Mouse (Mus musculus) heart, postnatal 0 days (tissue): ENCODE data around the gene Taldo1. TPM values are rescaled to one million over a fixed set of nuclear protein-coding genes. Genes with fewer than 3 reads are reported as not detected.
"Not testable (repeated sequence)": the region's sequence is repeated elsewhere in the genome, so short reads cannot be mapped to it uniquely, and the experiment has no call there.

Experiments used
- ATAC-seq: fragments of 200-750 bp; cut with Nextera tagmentation; 2 replicates; pipeline ENCODE4 v1.8.0; 2017; ENCODE audit warnings: low read depth, moderate number of reproducible peaks, moderate library complexity; ENCODE audit not compliant: insufficient read depth
- DNase-seq: peaks from one replicate; pipeline ENCODE4 v3.0.0-alpha.2; 2016; ENCODE audit warnings: low spot score
- H3K27ac ChIP-seq: fragments of 300-500 bp; sonication (generic); 2 replicates; pipeline ENCODE4 v1.5.1; 2014; ENCODE audit warnings: low read depth, mild to moderate bottlenecking
- H3K27me3 ChIP-seq: fragments of 300-500 bp; sonication (generic); 2 replicates; pipeline ENCODE4 v1.6.1; 2014; ENCODE audit warnings: low read length, mixed read lengths; ENCODE audit not compliant: control insufficient read depth, insufficient read depth
- H3K36me3 ChIP-seq: fragments of 300-500 bp; sonication (generic); replicated peaks from 2 replicates; pipeline ENCODE4 v1.6.1; 2014; ENCODE audit warnings: low read length, mixed read lengths; ENCODE audit not compliant: control insufficient read depth, insufficient read depth
- H3K4me1 ChIP-seq: fragments of 300-500 bp; sonication (generic); 2 replicates; pipeline ENCODE4 v1.6.1; 2014; ENCODE audit warnings: antibody characterized with exemption; ENCODE audit not compliant: control insufficient read depth, insufficient read depth
- H3K4me2 ChIP-seq: fragments of 300-500 bp; sonication (generic); 2 replicates; pipeline ENCODE4 v1.6.1; 2014; ENCODE audit warnings: low read depth, mild to moderate bottlenecking, low read length, moderate library complexity
- H3K4me3 ChIP-seq: fragments of 300-500 bp; sonication (generic); 2 replicates; pipeline ENCODE4 v1.5.1; 2014; ENCODE audit warnings: low read depth, low read length
- H3K9ac ChIP-seq: fragments of 300-500 bp; sonication (generic); replicated peaks from 2 replicates; pipeline ENCODE4 v1.6.1; 2014; ENCODE audit warnings: low read depth, low read length, mixed read lengths
- H3K9me3 ChIP-seq: fragments of 300-500 bp; sonication (generic); replicated peaks from 2 replicates; pipeline ENCODE4 v1.6.1; 2016; ENCODE audit warnings: low read length; ENCODE audit not compliant: control insufficient read depth
- CTCF ChIP-seq: IDR thresholded peaks from 2 replicates; pipeline ENCODE4 v1.5.1; 2016; ENCODE audit warnings: antibody characterized with exemption, control low read depth, low read depth
- EP300 ChIP-seq: IDR thresholded peaks from 2 replicates; pipeline ENCODE4 v1.6.1; 2016; ENCODE audit warnings: antibody characterized with exemption, low read depth
- WGBS: fragments of 180-500 bp; shearing (Covaris S2); extraction: QIAGEN DNeasy Blood & Tissue Kit; methylation state at CpG from one replicate; pipeline ENCODE4 v1.1.7; 2014; 5-methylcytosine and 5-hydroxymethylcytosine counted together
- polyA plus RNA-seq: library from polyadenylated mRNA; unstranded; fragments of >200 nt; fragmentation: Nextera tagmentation; extraction: Ambion mirVana; gene quantifications from 2 replicates; pipeline ENCODE4 v1.2.1, GENCODE M21; 2015
- total RNA-seq: library from RNA; depleted of rRNA; stranded (reverse); fragments of >200 nt; gene quantifications from 2 replicates; pipeline ENCODE4 v1.2.3, GENCODE M21; 2014; ENCODE audit warnings: low replicate concordance

The Taldo1 gene
- total and polyA plus RNA-seq, 2 experiments from 2014 or later: 173 to 225 TPM

GRCm38 (mm10) chr7:141441460-141441859, 49.5 kb downstream of the Taldo1 start:
- H3K4me2 ChIP-seq: no peak overlapping the region
- TF ChIP-seq CTCF (no peak), EP300 (no peak)
- peaks cover 18% of the 10 kb centered on the region for H3K4me1 ChIP-seq
- 91% methylated on average over 9 of the region's 9 CpGs for WGBS
- H3K4me3 ChIP-seq: no peak overlapping the region
- H3K36me3 ChIP-seq: no peaks in the 10 kb centered on the region; the same call in 1 of the 2 replicates
- no peaks in the 10 kb centered on the region for H3K27me3 ChIP-seq
- DNase-seq (no peak), ATAC-seq (no peak)
- no peak overlapping the region for H3K27ac ChIP-seq
- no peaks in the 10 kb centered on the region for H3K9me3 ChIP-seq
- no peak overlapping the region for H3K9ac ChIP-seq

GRCm38 (mm10) chr7:141442199-141442598, 50.2 kb downstream of the Taldo1 start:
- Histone ChIP-seq H3K4me2 (0 out of 2 replicates have a peak overlapping the region, but pooled peaks have one; percentile 91), H3K36me3 (no peaks in the 10 kb centered on the region; the same call in 1 of the 2 replicates), H3K27ac (no peak overlapping the region), H3K27me3 (no peaks in the 10 kb centered on the region), H3K9me3 (no peaks in the 10 kb centered on the region), H3K4me1 (peaks cover 14% of the 10 kb centered on the region), H3K4me3 (no peak overlapping the region), H3K9ac (no peak overlapping the region)
- ATAC-seq (no peak), DNase-seq (no peak)
- no peak for TF ChIP-seq CTCF
- TF ChIP-seq EP300: no peak
- 91% methylated on average over 13 of the region's 13 CpGs for WGBS

DNA sequence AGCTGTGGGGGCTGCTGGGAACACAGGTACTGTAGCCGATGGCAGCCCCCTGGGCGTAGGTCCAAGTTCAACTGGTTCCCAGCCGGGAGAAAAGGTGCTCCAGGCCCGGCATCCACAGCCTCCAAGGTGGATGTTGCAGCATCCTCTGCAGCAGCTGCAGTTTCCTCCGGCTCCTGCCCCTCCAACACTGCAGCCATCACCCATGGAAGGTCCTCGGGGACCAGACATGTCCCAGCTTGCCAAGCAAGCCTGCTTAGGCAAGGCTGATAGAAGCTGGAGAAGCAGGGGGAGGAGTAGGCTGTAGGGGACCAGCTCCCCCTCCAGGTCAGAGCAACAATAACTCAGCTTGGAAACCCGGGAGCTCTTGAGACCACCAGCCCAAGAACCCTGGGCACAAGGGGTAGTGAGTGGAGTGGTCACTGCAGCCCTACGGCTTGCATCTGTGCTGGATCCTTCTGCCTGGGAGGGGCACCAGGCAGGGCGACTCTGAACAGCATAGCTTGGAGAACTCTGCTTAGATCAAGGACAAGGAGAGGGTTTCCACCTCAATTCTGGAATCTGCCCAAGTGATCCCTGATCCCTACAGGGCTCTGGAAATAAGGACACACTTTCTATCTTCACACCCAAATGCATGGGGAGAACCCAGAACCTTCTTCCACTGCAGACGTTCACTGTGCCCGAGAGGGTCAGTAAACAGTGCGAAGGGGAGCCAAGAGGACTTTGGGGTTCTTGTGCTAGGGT, 51.3 kb downstream of the Taldo1 start:
- peak; percentile 58 for DNase-seq
- peak; percentile 30; the same call in 1 of the 2 replicates for TF ChIP-seq CTCF
- TF ChIP-seq EP300: no peak
- Histone ChIP-seq H3K9me3 (no peaks in the 10 kb centered on the region), H3K27ac (peak overlapping the region; percentile 70), H3K4me2 (peak overlapping the region; percentile 91), H3K9ac (peak overlapping the region; percentile 39), H3K4me3 (peak overlapping the region; percentile 55), H3K27me3 (no peaks in the 10 kb centered on the region), H3K36me3 (no peaks in the 10 kb centered on the region; the same call in 1 of the 2 replicates), H3K4me1 (peaks cover 16% of the 10 kb centered on the region)
- ATAC-seq: no peak
- WGBS: 15% methylated on average over 12 of the region's 12 CpGs

DNA sequence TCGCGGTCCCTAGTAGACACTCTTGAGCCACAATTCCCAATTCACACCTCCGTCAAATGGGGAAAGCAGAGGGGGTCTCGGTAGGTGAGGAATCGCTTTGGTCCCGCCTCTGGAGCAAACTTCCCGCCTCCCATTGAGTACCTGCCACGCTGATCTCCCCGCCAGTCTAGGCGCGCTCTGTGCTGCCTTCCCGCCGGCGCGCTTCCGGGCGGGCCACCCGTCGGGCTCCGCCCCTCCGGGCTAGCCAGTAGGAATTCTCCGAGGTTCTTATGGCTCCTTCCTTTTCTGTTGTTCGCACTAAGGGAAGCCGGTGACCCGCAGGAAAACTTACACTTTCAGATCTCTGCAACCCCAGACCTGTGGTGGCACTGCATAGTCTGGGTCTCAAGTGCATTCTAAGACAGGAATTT, 51.8 kb downstream of the Taldo1 start, which contains the start of gene Pidd1:
Gene Pidd1, minus strand, starts transcription at position 198 of the 410 bp plus-strand sequence.
- DNase-seq (peak; percentile 82), ATAC-seq (peak; percentile 51)
- 0% methylated on average over 25 of the region's 25 CpGs for WGBS
- H3K27ac ChIP-seq: peak within 1 kb of the TSS; percentile 70
- peak within 1 kb of the TSS; percentile 55 for H3K4me3 ChIP-seq
- peak within 1 kb of the TSS; percentile 91 for H3K4me2 ChIP-seq
- peaks cover 5% of the 10 kb centered on the region for H3K36me3 ChIP-seq
- no peaks in the 10 kb centered on the region for H3K9me3 ChIP-seq
- TF ChIP-seq CTCF (no peak), EP300 (no peak)
- H3K4me1 ChIP-seq: peaks cover 22% of the 10 kb centered on the region
- peak within 1 kb of the TSS; percentile 39 for H3K9ac ChIP-seq
- no peaks in the 10 kb centered on the region for H3K27me3 ChIP-seq

- not testable (repeated sequence) for ATAC-seq, H3K4me2 ChIP-seq
- WGBS: 66% methylated on average over 3 of the region's 3 CpGs
These were observed 54.4 kb downstream of the Taldo1 start for GRCm38 (mm10) chr7:141446374-141446773.

More at GRCm38 (mm10) chr7:141446374-141446773, 54.4 kb downstream of the Taldo1 start:
- not testable (repeated sequence) for DNase-seq, H3K27me3 ChIP-seq, H3K9me3 ChIP-seq, H3K9ac ChIP-seq, H3K27ac ChIP-seq
- H3K4me1 ChIP-seq: peaks cover 20% of the 10 kb centered on the region
- H3K36me3 ChIP-seq: peaks cover 19% of the 10 kb centered on the region
- peak overlapping the region; percentile 71; the same call in 1 of the 2 replicates for H3K4me3 ChIP-seq
